Mouse (Mus musculus): ENCODE measurements at regions not wholly inside any gene's neighbourhood (a gene's known extent, or its start where the extent isn't known, plus 50 kb on each side); places are given as distances from the start of the nearest gene placed in this dataset.

GRCm38 (mm10) chr12:99039497-99040322 lies 119.3 kb downstream of the Ttc8 start:
- DNase-seq: no peak

GRCm38 (mm10) chr12:99041606-99042005 lies 121.2 kb downstream of the Ttc8 start:
- no peak for DNase-seq

DNA sequence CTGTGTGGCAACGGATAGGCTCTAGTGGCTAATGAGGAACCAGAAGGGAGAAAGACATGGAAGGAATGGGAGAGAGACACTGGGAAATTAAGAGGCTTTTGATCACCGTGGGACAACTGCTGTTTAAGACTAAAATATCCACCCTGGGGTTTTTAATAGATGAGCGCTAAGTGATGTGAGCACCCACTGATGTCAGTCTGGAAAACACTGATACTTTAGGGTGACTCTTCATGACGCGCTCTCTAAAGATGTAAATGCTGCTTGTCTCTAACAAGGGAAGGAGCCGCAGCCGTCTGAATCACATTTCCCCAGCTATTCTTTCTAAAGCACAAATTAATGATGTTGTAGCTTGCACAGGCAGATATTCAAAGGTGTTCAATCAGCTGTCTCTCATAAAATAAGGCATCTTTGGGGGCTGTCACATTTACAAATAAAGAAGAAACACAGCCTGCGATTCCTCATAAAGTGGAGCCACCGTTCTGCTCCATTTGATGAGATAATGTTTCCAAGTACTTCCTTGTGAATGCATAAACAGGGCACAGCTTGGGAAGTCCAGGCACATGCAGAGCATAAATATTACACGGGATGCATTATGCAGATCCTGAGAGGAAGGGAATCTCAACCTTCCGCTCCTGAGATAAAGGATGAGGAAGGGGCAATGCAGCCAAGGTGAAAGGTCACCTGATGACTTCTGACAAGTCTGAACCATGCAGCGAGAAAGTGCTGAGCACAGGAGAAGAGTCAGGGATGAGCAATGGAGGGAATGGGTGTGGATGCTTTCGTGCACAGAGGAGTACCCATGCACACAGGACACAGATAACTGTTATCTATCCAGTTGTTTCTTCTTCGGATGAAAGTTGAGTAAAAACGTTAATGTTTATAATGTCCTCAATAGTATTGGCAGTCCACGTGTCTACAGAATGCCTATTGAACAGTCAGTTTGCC lies 122.8 kb downstream of the Ttc8 start:
- no peak for DNase-seq

- no peak for DNase-seq
Observed at GRCm38 (mm10) chr12:99044477-99044876, 124.1 kb downstream of the Ttc8 start.

GRCm38 (mm10) chr12:99050426-99050825 lies 130.1 kb downstream of the Ttc8 start:
- DNase-seq: no peak

DNA sequence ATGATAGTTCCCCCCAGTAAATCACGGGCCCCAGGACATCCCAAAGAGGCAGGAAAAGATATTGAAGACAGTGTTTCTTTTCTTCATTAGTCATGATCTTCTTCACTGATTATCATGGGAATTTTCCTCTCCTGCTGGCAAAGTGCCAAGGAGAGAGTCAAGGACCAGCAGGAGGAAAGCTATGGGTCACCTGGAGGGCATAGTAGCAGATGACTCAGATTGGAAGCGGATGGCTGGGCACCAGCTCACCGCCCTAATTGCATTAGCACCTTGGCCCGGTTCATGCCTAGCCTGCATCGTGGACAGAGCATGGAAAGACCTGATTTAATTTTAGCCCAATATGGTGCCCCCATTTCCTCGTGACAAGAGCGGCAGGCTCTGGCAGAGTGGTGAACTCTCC lies 132.2 kb downstream of the Ttc8 start:
- DNase-seq: peak; percentile 29

GRCm38 (mm10) chr12:99057521-99057920 lies 137.1 kb downstream of the Ttc8 start:
- no peak for DNase-seq

DNA sequence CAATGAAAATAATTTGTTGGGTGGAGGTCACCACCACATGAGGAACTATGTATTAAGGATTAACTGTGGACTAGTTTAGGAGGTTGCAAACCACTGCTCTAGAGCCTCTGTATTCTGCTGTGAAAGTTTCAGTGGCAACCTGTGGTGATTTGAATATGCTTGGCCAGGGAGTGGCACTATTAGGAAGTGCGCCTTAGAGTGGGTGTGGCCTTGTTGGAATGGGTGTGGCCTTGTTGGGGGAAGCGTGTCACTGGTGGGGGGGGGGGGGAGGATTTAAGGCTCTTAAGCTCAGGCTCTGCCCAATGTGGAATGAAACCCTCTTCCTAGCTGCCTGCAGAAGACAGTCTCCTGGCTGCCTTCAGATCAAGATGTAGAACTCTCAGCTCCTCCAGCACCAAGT lies 138.5 kb downstream of the Ttc8 start:
- DNase-seq: no peak

GRCm38 (mm10) chr12:99059491-99059890 lies 139.1 kb downstream of the Ttc8 start:
- no peak for DNase-seq

DNA sequence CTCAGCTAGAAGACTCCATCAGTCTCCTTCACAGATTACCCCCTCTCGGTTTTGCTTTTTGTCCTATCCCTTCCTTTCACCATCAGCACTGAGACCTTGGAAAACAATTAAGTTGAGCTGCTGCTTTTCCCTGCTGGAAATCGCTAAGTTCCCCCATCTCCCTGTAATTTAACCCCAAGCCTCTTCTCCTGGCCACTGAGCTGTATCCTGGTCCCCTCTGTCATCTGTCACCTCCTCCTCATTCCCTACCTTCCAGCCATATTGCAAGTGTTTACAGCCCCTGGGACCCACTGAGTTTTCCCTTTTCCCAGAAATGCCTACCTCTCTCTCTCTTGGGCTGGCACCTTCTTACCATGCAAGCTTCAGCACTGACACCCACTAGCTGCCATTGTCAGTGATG lies 140.3 kb downstream of the Ttc8 start:
- no peak for DNase-seq

DNA sequence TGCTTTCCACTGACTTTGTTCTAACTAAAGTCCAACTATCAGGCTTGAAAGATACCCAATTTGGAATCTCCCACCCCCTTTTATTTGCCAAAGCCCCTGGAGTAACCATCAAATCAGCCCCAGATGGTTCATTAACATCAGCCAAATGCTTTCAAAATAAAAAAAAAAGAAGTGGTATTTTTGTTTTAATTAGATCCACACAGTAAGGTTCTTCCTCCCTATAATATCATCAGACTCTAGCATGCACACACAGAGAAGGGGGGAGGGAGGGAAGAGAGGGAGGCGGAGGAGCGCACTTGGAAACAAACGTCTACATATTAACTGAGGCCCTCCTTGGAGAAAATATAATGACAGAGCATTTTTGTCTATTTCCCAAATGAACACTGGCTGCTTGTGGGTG lies 143.1 kb downstream of the Ttc8 start:
- DNase-seq: no peak

GRCm38 (mm10) chr12:99063885-99064284 lies 143.5 kb downstream of the Ttc8 start:
- DNase-seq: no peak

DNA sequence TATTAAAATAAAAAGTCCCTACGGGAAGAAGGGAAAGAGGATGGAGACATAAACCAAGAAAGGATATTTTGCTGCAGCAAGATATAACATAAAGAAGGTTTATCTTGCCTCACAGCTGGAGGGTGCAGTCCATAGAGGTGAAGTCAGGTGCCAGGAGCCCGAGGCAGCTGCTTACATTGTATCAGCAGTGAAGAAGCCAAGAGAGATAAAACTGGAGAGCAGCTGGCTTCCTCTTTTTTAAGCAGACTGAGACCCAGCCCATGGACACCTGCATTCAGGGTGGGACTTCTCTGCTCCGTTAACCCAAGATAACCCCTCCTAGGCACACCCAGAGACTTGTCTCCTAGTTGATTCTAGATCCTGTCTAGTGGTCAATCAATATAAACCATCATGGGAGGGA lies 147.6 kb downstream of the Ttc8 start:
- DNase-seq: no peak

DNA sequence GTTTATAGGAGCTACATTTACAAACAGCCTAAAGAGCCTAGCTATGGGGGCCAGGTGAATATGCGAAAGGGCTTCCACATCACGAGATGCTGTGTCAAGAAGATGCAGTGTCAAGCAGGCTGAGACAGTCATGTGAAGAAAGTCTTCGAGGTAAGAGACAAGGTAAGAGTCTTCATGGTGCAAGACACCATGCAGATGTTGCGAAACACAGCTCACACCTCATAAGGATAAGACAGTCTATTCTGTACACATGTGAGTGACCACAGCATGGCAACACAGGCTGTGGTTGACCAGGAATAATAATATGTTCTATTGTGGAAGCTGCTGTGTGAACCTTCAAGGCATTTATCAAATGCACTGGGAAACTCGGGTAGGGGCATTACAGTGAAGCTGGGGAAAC lies 153.4 kb downstream of the Ttc8 start:
- DNase-seq: no peak

- no peak for DNase-seq
Observed at GRCm38 (mm10) chr12:99077366-99077765, 157.0 kb downstream of the Ttc8 start.

DNA sequence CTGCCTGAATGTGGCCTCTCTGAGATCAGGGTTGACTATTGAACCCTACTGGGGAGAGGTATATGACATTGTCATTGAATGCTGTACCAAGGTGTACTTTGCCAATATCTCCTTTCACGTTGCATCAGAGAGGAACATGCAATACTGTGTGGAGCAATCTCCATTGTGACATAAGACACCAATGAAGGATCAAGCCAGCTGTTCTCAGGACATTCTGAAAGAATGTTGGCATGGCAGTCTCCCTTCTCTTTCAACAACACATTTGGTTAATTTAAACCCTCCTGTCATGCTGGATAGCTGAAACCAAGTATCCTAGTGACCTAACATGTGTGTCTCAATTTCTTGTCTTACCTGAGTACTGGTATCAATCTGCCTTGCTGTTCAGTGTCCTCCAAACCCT lies 159.5 kb downstream of the Ttc8 start:
- no peak for DNase-seq

GRCm38 (mm10) chr12:99083616-99084015 lies 163.2 kb downstream of the Ttc8 start:
- no peak for DNase-seq

DNA sequence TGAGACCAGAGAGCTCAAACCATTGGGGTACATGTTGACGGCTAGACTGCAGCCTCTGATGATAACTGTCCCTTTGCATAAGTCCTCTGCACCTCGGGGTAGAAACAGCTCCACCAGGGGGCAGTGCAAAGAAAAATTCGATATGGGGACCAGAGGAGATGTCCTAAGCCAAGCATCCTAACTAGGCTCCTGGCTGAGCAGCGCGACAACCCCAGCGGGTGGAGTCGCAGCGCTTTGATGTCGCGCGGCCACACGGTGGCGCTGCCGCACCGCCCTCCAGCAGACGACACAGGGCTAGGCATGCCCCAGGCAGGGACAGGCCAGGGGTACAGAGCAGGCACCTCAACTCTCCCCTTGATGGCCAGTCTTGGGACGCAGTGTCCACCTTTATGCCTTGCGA lies 163.8 kb downstream of the Ttc8 start:
- DNase-seq: peak; percentile 78

GRCm38 (mm10) chr12:99087286-99087685 lies 166.9 kb downstream of the Ttc8 start:
- DNase-seq: no peak

DNA sequence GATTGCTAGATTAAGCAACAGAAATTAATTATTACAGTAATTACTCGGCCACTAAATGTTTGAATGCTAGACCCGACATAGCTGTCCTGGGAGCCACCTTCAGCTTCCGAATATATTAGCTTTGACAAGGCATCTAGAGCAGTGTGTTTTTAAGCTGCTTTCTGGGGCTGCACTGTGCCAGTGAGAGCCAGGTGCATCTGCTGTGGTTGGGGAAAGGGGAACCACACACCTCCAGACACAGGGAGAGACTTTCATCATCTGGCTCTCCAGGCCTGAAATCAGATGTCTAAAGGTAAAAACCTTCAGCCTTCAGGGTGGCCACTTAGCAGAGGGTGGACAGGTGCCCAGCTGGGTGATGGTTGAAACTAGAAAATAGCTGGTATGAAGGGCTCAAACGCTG lies 171.4 kb downstream of the Ttc8 start:
- no peak for DNase-seq

DNA sequence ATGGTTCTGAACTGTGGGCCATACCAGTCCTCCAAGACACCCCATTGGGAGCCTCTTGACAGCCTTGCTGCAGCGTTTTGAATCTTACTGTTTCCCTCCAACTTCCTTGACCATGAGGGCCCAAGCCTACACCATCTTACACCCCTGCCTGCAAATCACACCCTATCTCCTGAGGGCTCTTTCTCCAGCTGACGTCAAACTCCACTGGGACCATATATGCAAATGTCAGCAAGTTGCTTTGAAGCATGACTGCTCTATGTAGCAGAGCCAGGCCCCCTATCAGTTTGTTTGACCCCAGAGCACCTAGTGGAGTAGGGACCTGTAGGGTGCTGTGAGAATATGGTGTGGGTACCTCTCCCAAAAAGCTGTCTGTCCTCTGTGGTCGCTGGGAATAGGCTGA lies 172.8 kb downstream of the Ttc8 start:
- DNase-seq: no peak

GRCm38 (mm10) chr12:99093989-99094388 lies 173.6 kb downstream of the Ttc8 start:
- DNase-seq: no peak

DNA sequence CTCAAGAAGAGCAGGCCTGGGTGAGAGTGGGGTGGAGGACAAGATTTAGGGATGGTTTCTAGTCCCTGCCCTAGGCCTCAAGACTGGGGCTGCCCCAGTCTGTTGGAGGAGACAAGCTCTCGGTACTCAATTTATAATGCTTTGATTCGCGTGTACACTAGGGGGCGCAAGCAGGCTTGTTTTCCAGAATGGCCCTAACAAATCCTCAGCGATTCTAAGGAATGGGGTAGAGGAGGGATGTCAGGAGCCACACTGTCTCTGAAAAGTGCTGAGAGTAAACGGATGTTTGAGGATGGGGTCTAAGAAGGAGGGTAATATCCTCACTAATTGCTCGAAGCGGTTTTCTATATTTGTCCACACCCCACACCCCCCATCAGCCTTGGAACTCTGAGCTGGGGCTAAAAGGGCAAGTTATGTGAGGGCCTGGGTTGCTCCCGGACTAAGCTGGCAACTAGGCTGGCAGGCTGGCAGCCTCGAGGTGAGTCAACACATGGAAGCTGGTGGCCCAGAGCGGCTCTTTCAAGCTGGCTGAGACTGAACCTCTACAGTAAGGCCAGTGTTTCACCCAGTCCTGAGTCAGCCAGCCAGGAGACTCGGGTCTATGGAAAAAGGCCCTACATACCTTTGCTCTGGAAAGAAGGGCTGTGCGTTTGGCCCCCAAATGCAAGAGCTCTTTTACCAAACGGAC lies 176.7 kb downstream of the Ttc8 start:
- DNase-seq: peak; percentile 90

Data from kidney, adult 9 months (tissue).